Mouse (Mus musculus): ENCODE measurements around the gene Wnt7b. TPM values are rescaled to one million over a fixed set of nuclear protein-coding genes. Genes with fewer than 3 reads are reported as not detected.

Wnt7b gene
- polyA plus RNA-seq, 1 experiment from 2014 or later = 1.3 TPM

DNA sequence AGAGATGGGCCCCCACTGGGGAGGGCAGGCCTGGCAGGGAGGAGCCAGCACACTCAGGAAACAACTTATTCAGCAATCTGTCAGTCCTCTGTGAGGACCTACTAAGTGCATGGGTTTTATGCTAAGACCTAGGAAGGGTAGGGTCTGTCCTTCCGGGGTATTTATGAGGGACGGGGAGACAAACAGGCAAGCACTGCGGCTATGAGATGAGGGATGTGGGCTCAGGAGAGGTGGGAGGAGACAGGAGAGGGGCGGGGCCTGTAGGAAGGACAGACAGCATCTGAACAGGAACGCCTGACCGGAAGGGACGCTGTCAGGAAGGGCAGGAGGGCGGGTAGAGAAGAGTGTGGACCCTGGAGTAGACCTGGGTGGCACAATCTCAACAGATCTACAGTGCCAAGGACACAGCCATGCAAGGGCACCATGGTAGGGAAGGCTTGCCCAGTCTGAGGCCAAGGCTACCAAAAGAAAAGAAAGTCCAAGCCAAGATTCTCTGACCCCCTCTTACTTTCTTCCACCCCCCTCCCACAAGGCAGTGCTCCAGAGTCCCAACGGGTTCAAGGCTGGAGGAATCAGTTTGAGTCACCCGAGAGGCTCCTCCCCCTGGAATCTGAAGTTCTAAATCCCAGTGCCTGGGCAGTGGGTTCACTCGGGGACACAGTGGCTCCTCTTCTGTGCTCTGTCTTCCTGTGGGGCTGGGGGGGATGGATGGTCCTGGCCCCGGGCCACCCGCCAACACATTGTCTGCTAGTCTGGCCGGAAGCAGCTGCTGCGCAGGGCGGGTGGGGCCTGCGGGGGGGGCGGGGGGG, 17.8 kb upstream of the Wnt7b start:
- Histone ChIP-seq H3K36me3 (no peaks in the 10 kb centered on the region), H3K4me1 (replicated peaks) (peaks cover 20% of the 10 kb centered on the region), H3K27me3 (no peaks in the 10 kb centered on the region), H3K4me3 (no peak overlapping the region), H3K9ac (no peak overlapping the region), H3K4me2 (peak overlapping the region; percentile 35), H3K9me3 (replicated peaks) (no peaks in the 10 kb centered on the region), H3K27ac (no peak overlapping the region)
- WGBS = 18% methylated on average over 16 of the region's 18 CpGs
- peak; percentile 72 for ATAC-seq (replicated peaks; ENCODE audit: insufficient number of reproducible peaks, insufficient read depth, low FRiP score, low read depth)

- H3K27ac ChIP-seq = no peak overlapping the region
- H3K4me1 ChIP-seq (replicated peaks) = peaks cover 20% of the 10 kb centered on the region
- no peaks in the 10 kb centered on the region for H3K36me3 ChIP-seq
- WGBS = 41% methylated on average over 17 of the region's 17 CpGs
- no peak overlapping the region for H3K9ac ChIP-seq
- H3K4me2 ChIP-seq = no peak overlapping the region
- no peaks in the 10 kb centered on the region for H3K27me3 ChIP-seq
- ATAC-seq (replicated peaks; ENCODE audit: insufficient number of reproducible peaks, insufficient read depth, low FRiP score, low read depth) = no peak
- no peak overlapping the region for H3K4me3 ChIP-seq
- H3K9me3 ChIP-seq (replicated peaks) = no peaks in the 10 kb centered on the region
Measured at GRCm38 (mm10) chr15:85598984-85599886, 17.0 kb upstream of the Wnt7b start.

DNA sequence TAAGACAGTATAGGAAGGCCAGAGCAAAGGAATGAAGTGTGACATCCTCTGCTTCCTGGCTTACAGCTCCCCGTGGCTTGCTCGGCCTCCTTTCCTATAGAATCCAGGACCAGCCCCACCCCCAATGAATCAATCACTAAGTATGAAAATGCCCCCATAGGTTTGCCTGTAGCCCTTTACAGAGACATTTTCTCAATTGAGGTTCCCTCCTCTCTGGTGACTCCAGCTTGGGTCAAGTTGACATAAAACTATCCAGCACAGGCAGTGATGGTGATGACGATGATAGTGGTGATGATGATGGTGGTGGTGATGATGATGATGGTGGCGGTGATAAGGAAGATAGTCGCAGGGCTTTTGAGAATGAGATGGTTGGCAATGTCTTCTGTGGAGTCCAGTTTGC, 16.2 kb upstream of the Wnt7b start:
- no peak for ATAC-seq (replicated peaks; ENCODE audit: insufficient number of reproducible peaks, insufficient read depth, low FRiP score, low read depth)

GRCm38 (mm10) chr15:85597403-85597802, 15.1 kb upstream of the Wnt7b start:
- Histone ChIP-seq H3K36me3 (no peaks in the 10 kb centered on the region), H3K4me2 (no peak overlapping the region), H3K4me3 (no peak overlapping the region), H3K9me3 (replicated peaks) (no peaks in the 10 kb centered on the region), H3K4me1 (replicated peaks) (peaks cover 20% of the 10 kb centered on the region), H3K9ac (no peak overlapping the region), H3K27me3 (no peaks in the 10 kb centered on the region), H3K27ac (no peak overlapping the region)
- WGBS = 63% methylated on average over 3 of the region's 3 CpGs
- no peak for ATAC-seq (replicated peaks; ENCODE audit: insufficient number of reproducible peaks, insufficient read depth, low FRiP score, low read depth)

More for the DNA sequence above, 16.2 kb upstream of the Wnt7b start:
- H3K4me3 ChIP-seq = no peak overlapping the region
- no peaks in the 10 kb centered on the region for H3K36me3 ChIP-seq
- no peaks in the 10 kb centered on the region for H3K9me3 ChIP-seq (replicated peaks)
- peaks cover 20% of the 10 kb centered on the region for H3K4me1 ChIP-seq (replicated peaks)
- no peaks in the 10 kb centered on the region for H3K27me3 ChIP-seq
- no peak overlapping the region for H3K4me2 ChIP-seq
- H3K9ac ChIP-seq = no peak overlapping the region
- WGBS = 60% methylated on average over 5 of the region's 5 CpGs
- H3K27ac ChIP-seq = no peak overlapping the region

DNA sequence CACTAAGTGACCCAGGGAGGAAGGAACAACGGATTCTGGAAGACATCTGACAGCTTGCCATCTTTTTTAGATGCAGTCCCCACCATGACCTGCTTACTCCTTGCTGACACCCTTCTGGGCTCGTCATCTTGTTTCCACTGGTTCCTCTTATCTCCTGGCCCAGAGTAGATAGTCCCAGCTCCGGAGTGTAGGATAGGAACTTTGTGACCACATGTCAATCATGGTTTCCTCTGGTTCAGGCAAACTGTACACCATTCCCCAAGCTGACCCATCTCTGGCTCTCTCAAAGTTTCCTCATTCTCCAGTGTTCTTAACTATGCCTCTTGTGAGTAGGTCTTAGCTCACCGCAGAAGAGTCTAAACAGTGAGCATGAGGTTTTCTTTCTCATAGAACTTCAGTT, 10.4 kb upstream of the Wnt7b start:
- Histone ChIP-seq H3K9me3 (replicated peaks) (no peaks in the 10 kb centered on the region), H3K9ac (no peak overlapping the region), H3K4me2 (no peak overlapping the region), H3K4me3 (no peak overlapping the region), H3K27me3 (peaks cover 7% of the 10 kb centered on the region; the same call in 1 of the 2 replicates), H3K4me1 (replicated peaks) (no peaks in the 10 kb centered on the region), H3K27ac (no peak overlapping the region), H3K36me3 (no peaks in the 10 kb centered on the region)
- ATAC-seq (replicated peaks; ENCODE audit: insufficient number of reproducible peaks, insufficient read depth, low FRiP score, low read depth) = no peak
- 58% methylated on average over 4 of the region's 4 CpGs for WGBS

GRCm38 (mm10) chr15:85590831-85591230, 8.6 kb upstream of the Wnt7b start:
- Histone ChIP-seq H3K9me3 (replicated peaks) (no peaks in the 10 kb centered on the region), H3K4me3 (no peak overlapping the region), H3K4me1 (replicated peaks) (no peaks in the 10 kb centered on the region), H3K27me3 (peaks cover 18% of the 10 kb centered on the region), H3K9ac (no peak overlapping the region), H3K4me2 (no peak overlapping the region), H3K36me3 (no peaks in the 10 kb centered on the region), H3K27ac (no peak overlapping the region)
- no peak for ATAC-seq (replicated peaks; ENCODE audit: insufficient number of reproducible peaks, insufficient read depth, low FRiP score, low read depth)
- 89% methylated on average over 10 of the region's 10 CpGs for WGBS

DNA sequence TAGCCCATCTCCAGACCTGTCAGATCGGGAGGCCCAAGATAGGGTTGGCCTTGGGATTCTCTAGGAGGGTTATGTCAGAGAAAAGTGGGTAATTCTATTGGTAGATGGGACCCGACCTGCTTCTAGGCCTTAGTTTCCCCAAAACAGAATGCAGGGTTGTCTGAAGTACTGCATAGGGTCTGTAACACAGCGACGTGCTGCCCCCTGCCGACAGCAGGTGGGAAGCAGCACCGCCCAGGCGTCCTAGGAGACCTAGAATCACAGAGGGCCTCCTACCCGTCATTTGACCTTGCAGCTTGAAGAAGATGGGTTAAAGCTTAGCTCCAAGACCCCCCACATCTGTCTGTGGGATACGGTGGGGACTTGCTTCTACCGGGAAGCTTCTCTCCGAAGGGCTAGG, 1.2 kb upstream of the Wnt7b start:
- no peak overlapping the region for H3K4me3 ChIP-seq
- H3K36me3 ChIP-seq = no peaks in the 10 kb centered on the region
- H3K27me3 ChIP-seq = peaks cover 84% of the 10 kb centered on the region
- H3K27ac ChIP-seq = no peak overlapping the region
- peaks cover 26% of the 10 kb centered on the region for H3K4me1 ChIP-seq (replicated peaks)
- 0 out of 2 replicates have a peak, but pooled peaks have one; percentile 34 for ATAC-seq (replicated peaks; ENCODE audit: insufficient number of reproducible peaks, insufficient read depth, low FRiP score, low read depth)
- H3K9ac ChIP-seq = no peak overlapping the region
- no peaks in the 10 kb centered on the region for H3K9me3 ChIP-seq (replicated peaks)
- WGBS = 4% methylated on average over 11 of the region's 11 CpGs
- H3K4me2 ChIP-seq = no peak overlapping the region

DNA sequence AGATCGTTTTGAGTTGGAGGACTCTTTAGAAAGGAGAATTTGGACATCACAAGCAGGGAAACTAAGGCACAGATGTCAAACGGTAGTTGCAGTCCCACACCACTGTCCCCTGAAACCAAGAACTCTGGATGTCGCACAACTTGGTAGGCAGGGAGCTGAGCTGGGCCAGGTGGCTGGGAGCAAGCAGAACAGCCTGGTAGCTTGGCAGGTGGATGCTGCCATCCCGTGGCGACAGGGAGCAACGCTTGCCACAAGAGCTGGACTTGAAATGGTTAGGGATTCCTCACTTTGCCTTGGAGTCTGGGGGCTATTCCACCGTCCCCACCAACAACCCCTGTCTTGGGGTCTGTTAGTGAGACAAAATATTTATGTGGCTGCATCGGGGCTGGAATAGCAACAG, 751 bp upstream of the Wnt7b start:
- Histone ChIP-seq H3K27me3 (peaks cover 89% of the 10 kb centered on the region), H3K27ac (no peak overlapping the region), H3K4me2 (no peak overlapping the region), H3K4me3 (0 out of 2 replicates have a peak overlapping the region, but pooled peaks have one; percentile 5), H3K36me3 (no peaks in the 10 kb centered on the region), H3K9me3 (replicated peaks) (no peaks in the 10 kb centered on the region), H3K4me1 (replicated peaks) (peaks cover 27% of the 10 kb centered on the region), H3K9ac (no peak overlapping the region)
- 2% methylated on average over 8 of the region's 8 CpGs for WGBS
- ATAC-seq (replicated peaks; ENCODE audit: insufficient number of reproducible peaks, insufficient read depth, low FRiP score, low read depth) = no peak

GRCm38 (mm10) chr15:85581563-85582064, 659 bp downstream of the Wnt7b start:
- Histone ChIP-seq H3K27ac (no peak overlapping the region), H3K27me3 (peaks cover 99% of the 10 kb centered on the region), H3K4me1 (replicated peaks) (peaks cover 41% of the 10 kb centered on the region), H3K9ac (0 out of 2 replicates have a peak overlapping the region, but pooled peaks have one; percentile 40), H3K36me3 (no peaks in the 10 kb centered on the region), H3K4me2 (peak overlapping the region; percentile 94), H3K4me3 (peak overlapping the region; percentile 58), H3K9me3 (replicated peaks) (no peaks in the 10 kb centered on the region)
- ATAC-seq (replicated peaks; ENCODE audit: insufficient number of reproducible peaks, insufficient read depth, low FRiP score, low read depth) = no peak
- WGBS = 1% methylated on average over 55 of the region's 67 CpGs

DNA sequence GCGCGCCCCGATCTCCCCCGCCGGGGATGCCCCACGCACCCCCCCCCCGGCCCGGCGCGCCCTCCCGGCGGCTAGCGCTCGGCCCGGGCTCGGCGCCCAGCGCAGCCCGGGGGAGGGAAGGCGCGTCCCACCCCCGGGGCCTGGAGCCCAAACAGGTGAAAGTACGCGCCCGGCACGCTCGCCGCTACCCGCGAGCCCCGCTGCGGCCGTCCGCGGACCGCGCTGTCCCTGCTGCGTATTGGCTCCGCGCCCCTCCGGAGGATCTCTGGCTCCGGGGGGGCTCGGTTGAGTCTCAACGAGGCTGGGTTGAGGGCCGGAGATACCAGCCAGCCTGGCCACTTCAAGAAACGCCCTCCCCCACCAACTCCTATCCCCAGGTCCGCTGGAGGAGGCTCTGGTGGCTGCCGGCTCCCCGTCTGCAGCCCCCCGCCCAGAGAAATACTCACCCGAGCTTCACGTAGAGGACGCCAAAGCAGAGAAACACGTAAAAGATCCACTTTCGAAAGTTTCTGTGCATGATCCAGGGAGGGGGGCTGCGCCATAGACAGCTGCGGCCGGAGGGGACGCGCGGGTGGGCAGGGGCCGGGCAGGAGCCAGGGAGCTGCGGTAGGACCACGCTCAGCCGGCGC, 1.2 kb downstream of the Wnt7b start:
- Histone ChIP-seq H3K4me3 (peak overlapping the region; percentile 58), H3K27me3 (peaks cover 99% of the 10 kb centered on the region), H3K4me2 (peak overlapping the region; percentile 94), H3K36me3 (no peaks in the 10 kb centered on the region), H3K27ac (no peak overlapping the region), H3K9ac (peak overlapping the region; percentile 40; the same call in 1 of the 2 replicates), H3K9me3 (replicated peaks) (no peaks in the 10 kb centered on the region), H3K4me1 (replicated peaks) (peaks cover 45% of the 10 kb centered on the region)
- WGBS = 1% methylated on average over 57 of the region's 66 CpGs
- ATAC-seq (replicated peaks; ENCODE audit: insufficient number of reproducible peaks, insufficient read depth, low FRiP score, low read depth) = no peak

GRCm38 (mm10) chr15:85580483-85580882, 1.8 kb downstream of the Wnt7b start:
- H3K9ac ChIP-seq = peak overlapping the region; percentile 40
- peaks cover 99% of the 10 kb centered on the region for H3K27me3 ChIP-seq
- H3K4me3 ChIP-seq = peak overlapping the region; percentile 58
- no peaks in the 10 kb centered on the region for H3K36me3 ChIP-seq
- peaks cover 45% of the 10 kb centered on the region for H3K4me1 ChIP-seq (replicated peaks)
- no peak for ATAC-seq (replicated peaks; ENCODE audit: insufficient number of reproducible peaks, insufficient read depth, low FRiP score, low read depth)
- peak overlapping the region; percentile 94 for H3K4me2 ChIP-seq
- under 1% methylated on average over 46 of the region's 47 CpGs for WGBS
- H3K9me3 ChIP-seq (replicated peaks) = no peaks in the 10 kb centered on the region
- no peak overlapping the region for H3K27ac ChIP-seq

All from heart, embryonic 15.5 days (tissue).